Mouse (Mus musculus) layer of hippocampus, adult 9-10 months (tissue): ENCODE measurements around the gene Igsf10.
A peak's percentile ranks its signal among the peaks of the same experiment; 100 is the strongest.
"Not testable (repeated sequence)": the region's sequence is repeated elsewhere in the genome, so short reads cannot be mapped to it uniquely, and the experiment has no call there.

Experiments used
- DNase-seq: peaks from one replicate; pipeline ENCODE4 v3.0.0; 2022; ENCODE audit warnings: low spot score

Gene Igsf10

DNA sequence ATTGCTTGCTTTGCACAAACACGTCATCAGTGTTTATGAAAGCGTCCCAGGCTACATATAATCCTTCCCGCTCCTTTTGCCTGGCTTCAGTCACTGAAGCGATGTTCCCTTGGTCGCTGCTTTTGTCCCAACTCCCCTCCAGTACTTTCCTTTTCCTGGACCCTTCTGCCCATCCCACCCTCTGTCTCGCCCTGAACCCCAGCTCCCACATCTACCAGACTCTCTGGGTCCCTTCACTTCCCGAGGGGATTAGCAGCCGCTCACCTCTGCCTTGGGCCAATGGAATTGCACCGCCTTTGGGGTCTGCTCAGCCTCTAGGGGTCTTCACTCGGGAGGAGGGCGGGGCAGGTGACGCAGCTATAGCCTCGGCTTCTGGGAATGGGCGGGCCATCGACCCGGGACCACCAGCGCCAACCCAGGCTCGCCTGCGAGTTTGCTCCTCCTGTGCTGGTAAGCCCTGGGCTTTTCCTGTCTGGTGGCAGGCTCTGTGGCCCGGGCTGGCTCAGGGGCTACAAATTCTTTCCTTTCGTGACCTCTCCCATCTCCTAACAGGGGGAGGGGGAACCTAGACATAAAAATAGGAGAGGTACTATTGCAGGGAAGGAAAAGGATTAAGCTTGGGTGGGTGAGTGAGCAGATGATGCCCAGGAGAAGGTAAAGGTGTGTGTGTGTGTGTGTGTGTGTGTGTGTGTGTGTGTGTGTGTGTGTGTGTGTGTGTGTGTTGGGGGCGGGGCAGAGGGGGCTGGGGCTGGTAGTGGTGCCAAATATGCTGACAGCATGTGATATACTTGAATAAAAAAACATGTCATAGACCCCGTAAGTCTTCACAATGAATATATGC is at the start of gene Igsf10:
Gene Igsf10, minus strand, starts transcription at position 330 of the 841 bp plus-strand sequence.
- DNase-seq = no peak

DNA sequence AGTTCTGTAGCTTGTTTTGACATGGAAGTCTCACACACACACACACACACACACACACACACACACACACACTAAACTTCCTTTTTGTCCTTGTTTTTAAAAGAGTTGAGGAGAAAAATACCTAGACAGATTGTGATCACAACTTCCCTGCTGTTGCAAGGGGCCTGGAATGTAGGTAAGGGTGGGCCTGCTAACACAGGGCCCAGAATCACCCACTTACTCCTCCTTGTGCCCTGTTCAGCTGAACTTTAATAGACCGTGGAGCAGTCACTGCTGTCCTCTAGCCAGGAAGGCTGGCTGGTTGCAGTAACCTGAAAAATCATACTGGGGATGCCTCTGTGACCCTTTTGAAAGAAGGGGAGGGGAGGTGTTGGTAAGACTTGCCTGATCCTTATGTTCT is 41.4 kb upstream of the Igsf10 start:
- DNase-seq = no peak

DNA sequence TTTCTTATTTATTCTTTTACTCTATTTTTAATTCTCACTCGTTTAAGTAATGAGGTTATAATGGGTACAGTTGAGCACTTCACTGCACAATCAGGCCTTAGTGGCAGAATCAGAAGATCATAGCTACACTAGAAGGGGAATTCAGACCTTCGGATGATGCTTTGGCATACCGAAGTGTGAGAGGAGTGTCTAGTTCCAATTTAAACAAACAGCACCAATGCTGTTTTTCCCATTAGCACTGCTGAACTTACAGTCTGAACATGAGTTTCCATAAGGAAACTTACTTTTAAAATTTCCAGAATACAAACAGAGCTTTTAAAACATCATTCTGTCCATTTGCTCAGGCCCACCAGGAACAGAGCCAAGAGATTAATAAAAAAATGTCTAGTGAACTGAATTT is 40.8 kb upstream of the Igsf10 start:
- no peak for DNase-seq

DNA sequence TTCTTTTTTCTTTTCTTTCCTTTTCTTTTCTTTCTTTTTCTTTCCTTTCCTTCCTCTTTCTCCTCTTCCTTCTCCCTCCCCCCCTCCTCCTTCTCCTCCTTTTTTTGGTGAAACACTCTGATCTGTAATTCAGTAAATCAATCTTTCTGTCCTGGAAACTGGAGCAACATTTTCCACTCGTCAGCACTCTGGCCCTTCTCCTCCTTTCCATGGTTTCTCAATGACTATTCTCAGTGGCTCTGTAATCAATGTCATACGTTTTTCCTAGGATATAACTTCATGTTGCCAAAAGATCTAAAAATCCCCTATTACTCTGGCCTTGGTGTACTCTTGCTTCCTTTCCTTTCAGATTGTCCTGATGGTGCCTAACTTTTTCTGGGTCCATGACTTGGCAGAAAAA is 40.1 kb upstream of the Igsf10 start:
- no peak for DNase-seq

DNA sequence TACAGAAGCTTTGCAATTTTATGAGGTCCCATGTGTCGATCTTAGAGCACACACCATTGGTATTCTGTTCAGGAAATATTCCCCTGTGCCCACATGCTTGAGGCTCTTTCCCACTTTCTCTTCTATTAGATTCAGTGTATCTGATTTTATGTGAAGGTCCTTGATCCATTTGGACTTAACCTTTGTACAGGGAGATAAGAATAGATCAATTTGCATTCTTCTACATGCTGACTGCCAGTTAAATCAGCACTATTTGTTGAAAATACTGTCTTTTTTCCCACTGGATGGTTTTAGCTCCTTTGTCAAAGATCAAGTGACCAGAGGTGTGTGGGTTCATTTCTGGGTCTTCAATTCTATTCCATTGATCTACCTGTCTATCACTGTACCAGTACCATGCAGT is 34.6 kb upstream of the Igsf10 start:
- DNase-seq = not testable (repeated sequence)

DNA sequence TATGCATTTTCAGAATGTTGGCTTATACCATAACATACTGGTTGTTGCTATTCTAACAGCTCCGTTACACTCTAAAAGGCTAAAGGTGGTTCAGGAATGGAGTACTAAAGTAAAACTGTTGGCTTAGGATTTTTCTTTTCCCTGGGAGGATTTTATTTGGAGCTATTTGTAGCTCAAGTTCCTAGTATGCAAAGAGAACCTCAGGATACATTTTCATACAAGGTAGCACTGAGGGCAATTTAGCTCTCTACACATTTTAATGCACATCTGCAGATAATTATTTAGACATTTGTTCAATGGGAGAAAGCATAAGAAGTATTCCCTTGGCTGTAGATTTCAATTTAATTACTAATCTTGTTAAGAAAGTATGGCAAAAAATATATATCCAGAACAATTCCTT is 17.7 kb upstream of the Igsf10 start:
- DNase-seq = no peak

DNA sequence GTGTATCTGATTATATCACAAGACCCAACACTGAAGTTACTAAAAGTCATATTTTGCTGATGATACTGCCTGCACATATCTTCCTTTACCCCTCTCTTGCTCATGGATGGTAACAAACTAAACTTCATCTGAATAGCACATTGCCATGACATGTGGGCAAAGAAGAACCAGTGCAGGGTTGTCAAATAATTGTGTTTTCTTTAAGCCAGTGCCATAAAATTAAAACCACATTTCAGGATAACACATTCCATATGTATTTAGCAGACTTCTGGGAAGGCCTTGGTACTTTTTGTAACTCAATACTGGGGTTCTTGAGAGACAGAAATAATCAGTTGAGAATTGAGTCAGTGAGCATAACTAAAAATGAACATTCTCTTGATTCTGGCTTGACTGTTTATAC is 15.9 kb upstream of the Igsf10 start:
- no peak for DNase-seq

DNA sequence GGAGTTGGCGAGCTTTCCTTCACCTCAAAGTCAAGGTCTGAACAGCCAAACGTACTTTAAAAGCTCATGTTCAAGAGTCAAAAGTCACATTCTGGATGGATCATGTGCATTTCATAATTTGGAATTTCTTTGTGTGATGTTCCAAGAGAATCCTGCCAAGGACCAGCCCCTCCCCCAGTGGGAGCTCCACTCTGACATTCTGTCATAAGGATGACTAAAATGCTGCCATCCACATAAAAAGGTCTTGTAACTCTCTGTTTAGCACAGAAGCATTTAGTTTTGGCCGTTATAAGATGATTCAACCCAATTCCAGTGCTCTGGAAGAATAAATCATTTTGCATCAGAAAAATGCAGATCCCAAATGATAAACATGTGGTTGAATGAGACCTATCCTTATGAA is 10.0 kb upstream of the Igsf10 start:
- DNase-seq = no peak

DNA sequence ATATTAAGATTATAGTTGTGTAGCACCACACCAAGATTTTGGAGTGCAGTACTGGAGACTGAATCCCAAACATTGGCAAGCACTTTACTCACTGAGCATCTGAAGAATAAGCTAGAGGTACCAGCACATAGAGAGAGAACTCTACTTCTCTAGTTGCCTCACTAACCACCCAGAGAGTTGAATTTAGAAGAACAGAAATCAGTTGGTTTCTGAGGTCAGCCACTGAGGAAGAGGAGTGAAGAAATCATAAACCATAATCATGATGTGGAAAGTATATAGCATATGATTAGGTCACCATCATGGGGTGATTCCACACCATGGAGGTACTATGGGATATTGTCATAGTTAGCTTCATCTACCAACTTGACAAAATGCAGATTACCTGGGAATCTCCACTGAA is 7.6 kb upstream of the Igsf10 start:
- no peak for DNase-seq

DNA sequence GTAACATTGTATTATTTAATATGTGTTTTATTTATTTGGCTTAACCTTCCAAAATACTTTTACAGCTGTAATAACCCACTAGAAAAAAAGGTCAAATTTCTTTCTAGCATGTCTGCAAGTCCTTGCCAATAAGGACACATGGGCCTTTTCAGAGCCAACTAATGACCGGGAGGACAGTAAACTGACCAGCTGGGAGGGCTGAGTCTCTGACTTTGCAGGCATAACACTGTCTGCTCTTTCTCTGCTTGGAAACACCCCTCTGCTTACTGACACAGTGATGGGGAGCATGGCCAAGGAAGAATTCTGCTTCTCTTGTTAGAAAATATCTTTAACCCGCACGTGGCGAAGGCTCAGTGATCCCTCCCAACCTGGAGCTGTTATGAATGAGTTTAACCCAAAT is 1.2 kb downstream of the Igsf10 start:
- DNase-seq = no peak

DNA sequence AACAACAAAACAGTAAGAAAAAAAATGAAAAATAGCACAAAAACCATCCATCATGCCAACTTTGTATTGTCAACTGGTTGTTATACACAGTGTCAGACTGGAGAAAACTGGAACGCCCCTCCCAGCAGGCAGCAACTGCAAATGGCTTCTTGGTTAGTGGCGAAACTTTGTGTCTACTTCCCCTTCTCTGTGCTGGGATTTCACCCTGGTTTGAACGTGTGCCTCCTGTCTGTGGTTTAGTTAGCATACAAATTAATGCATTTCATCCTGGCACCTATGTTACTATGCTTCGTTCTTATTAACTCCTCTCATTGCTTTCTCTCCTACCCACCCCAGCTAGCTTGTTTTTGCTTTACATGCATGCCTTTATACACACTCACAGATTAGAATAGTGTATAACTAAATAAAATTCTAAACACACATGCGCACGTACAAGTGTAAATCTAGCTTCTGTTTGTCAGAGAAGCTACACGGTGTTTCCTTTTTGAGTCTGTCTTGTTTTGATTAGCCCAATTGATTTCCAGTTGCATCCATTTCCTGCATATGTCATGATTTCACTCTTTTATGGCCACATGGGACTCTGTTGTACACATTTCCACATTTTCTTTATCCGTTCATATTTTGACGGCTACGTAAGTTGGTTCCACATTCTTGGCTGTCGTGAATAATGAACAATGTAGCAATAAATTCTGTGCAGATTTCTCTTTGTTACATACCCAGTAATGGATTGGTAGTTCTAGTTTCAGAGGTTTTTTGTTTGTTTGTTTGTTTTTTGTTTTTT is 2.4 kb downstream of the Igsf10 start:
- no peak for DNase-seq

DNA sequence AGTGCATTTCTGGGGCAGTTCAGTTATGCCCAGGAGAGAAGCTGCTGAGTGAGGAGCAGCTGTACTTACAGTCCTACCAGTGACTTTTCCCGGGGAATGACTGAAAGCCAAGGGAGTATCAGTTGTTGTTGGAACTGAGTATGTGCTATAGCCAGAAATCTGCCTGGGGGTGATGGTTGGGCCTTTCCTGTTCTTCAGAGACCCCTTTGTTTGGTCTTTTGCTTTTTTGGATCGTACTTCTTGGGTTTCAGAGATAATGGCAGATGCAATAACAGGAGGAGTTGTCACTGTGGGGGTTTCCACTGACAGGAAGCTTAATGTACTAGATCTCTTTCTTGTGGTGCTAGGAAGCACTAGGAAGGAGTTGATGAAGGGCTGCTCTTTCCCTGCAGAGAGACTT is 15.7 kb downstream of the Igsf10 start:
- no peak for DNase-seq

DNA sequence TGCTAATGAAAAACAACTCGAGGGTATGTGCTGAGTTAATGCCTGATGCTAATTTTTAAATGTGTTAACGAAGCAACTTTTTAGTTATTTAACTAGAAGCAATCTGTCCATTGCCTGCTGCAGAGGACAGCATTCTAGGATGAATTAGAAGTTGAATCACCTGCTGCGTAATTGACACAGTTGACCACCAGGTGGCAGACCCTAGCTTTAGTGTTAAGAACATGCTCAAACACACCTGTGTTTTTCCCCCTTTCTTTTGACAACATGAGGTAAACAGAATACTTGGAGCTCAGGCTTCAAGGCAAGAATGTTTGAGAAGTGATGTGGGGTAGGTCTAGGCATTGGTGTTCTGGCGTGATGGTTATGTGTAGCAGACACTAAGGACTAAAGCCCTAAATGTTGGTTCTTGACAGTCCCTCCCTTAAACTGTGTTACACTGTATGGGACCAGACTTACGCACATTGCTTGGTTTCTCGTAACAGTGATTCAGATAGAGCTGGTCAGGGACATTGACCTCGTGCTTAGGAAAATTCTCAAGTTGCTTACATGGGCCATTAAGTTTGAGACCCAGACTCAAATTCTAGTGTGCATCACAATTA is 22.8 kb downstream of the Igsf10 start:
- peak; percentile 39 for DNase-seq

DNA sequence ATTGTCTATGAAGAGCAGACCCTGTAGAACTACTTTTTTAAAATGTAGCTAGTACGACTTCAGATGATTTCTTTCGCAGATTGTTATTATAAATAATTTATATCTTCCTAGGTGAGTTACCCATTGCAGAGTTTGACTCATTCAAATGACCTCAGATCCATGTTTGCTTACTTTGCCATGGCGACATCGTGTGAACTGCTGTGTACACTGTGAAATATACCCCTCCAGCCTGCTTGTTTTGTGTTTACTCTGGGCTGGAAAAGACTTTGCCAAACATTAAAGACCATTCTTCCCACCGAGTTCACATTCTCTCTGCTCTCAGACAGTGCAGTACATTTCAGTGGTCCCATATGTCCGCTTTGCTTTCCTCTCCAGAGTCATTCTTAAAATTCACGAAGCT is 28.1 kb downstream of the Igsf10 start:
- DNase-seq = no peak

DNA sequence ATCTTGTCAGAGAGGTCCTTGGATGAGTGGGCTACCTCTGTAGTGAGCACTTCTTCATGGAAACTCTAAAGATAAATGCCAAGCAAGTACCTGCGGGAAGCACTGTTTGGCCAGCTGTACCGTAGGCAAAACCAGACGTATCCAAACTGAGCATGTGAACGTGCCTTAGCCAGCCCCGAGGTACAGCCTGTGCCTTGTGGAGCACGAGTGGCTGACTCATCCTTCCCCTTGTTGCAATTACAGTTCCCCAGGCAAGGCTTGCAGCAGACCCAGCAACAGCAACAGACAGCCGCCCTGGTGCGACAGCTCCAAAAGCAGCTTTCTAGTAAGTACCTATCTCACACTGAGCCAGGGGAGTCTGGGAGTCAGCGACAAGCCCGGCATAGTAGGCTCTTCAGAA is 31.6 kb downstream of the Igsf10 start:
- DNase-seq = peak; percentile 66

DNA sequence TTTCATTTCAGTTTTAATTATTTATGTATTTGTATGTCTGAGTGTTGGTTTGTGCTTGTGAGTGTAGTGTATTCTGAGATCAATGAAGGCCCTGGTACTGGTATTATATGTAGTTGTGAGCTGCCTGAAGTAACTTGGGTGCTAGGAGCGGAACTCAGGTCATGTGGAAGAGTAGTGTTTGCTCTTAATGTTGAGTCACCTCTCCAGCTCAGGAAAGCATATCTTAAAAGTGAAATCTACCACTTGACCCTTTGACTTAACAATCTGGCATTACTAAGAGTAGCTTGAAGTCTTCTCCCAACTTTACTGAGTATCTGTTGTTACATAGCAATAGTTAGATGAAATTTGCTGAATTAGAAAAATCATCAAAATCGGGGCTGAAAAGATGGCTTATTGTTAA is 38.7 kb downstream of the Igsf10 start:
- no peak for DNase-seq

DNA sequence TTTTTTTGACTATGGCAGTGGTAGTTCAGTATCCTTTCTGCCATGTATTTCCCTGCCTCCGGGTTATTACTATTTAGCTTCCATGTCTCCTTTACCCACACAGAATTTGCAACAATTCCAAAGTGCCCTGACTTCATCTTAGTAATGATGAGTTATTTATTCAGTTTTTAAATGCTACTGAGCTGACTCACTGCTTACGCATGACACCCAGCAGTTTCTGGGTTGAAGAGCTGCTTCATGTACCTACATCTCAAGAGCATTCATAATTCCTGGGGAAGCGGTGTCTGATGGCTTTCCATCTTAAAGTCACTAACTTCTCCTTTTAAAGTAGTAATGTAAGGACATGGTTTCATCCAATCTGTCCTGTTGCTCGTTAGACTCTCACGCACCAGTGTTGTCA is 39.2 kb downstream of the Igsf10 start:
- no peak for DNase-seq

DNA sequence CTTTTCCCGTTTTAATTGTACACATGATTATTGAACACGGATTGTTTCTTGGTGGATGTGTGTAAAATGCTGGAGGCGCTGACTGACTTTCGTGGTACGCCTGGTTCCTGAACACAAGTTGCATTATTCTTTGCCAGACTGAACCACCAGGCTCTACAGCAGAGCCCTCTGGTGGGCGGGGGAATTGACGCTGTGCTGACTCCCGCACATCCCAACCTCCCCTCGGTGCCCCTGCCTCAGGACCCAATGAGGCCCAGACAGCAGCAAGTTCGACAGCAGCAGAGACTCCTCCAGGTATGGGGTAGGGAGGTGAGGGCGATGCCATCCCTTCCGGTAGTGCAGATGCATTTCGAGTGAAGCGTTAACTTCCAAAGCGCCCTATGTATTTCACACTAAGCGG is 46.5 kb downstream of the Igsf10 start:
- DNase-seq = no peak

DNA sequence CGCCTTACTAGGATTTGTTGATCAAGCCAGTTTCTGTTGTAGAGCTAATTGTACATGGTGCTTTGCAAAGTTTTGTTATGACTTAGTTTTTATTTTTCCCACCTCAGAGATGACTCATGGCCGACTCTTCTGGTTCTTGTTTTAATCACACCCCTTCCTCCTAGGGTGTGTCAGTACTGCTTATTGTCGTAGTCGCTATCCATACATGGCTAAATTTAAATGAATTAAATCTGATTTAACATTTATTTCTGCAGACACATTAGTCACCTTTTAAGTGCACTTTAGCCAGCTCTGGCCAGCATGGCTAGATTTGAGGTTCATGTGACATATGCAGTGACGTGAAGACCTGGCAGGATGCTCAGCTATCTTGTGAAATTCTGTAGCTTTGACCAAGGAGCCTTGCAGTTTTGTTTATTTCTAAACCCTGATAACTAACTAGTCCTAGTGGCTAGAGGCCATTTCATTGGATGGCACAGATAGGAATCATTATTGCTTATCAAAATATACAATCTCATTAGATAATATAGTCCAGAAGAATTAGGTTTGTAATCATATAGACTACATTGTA is 47.5 kb downstream of the Igsf10 start:
- no peak for DNase-seq

DNA sequence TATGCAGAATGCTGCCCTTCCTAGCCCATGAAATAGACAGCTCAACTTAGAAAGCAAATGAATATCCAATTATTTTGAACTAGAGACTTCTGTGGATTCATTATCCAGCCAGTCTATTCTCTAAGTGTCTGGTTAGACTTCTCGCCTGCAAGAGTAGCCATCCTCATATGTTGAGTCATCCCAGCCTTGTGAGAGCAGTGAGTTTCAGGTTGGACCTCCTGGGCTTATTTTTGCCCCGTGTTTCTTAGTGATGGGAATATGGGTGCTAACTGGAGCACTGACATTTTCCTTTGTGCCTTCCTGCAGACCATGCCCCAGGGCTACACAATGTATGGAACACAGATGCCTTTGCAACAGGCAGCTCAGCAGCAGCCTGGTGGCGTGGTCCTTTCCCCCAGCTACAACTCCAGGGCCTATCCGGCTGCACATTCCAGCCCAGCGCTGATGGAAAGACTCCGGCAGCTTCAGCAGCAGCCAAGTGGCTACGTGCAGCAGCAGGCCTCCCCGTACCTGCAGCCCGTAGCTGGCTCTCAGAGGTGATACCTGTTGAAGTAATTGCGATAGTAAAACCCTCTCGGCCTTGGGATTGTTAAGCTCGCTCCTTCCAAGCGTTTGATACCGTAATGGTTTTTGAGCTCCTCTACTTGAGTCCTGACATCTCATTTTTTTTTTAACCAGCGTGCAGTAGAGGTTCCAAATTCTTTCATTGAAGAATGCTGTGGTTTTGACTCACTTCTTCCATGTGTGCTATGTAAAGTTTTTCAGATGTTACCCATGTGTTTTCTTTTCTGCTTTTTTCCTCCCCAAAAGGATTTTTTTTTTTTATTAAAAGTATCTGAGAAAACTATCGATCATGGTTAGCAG is 48.3 kb downstream of the Igsf10 start:
- no peak for DNase-seq

DNA sequence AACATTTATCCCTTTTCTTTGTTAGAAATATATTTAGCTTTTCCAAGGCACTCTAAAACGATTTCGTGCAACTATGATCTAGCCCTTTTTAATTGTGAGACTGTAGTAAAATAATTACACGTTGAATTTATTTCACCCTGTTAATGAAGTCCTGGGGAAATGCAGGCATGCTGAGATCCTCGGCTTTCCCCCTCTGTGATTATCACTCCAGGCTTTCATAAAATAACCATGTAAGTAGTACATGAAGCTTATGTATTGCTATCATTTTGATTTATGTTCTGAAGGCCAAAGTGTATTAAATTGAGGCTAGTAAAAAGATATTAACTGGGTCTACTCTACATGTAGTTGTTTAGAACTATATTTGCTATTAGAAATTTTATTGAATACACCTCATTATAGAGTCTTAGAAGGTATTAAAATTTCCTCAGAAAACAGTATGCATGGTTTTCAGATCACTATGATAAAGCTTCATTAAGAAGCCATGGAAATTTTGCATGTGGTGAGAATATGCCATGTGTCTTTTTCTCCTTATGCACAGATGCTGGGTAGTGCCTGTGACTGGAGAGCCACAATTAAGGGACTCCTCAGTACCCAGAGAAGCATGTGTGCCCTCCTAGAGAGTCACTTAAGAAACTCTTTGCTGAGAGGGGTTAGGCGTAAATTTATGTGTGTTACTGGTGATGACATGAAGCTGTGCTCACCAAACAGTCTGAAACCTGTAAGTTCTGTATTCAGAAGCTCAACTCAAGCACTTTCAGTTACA is 50.6 kb downstream of the Igsf10 start:
- DNase-seq = no peak
